Mouse (Mus musculus): ENCODE measurements around the gene Topbp1. TPM values are rescaled to one million over a fixed set of nuclear protein-coding genes. Genes with fewer than 3 reads are reported as not detected.
A peak's percentile ranks its signal among the peaks of the same experiment; 100 is the strongest.

Gene Topbp1
- total RNA-seq, 2 experiments from 2014 or later, result 19.6 to 22.8 TPM

DNA sequence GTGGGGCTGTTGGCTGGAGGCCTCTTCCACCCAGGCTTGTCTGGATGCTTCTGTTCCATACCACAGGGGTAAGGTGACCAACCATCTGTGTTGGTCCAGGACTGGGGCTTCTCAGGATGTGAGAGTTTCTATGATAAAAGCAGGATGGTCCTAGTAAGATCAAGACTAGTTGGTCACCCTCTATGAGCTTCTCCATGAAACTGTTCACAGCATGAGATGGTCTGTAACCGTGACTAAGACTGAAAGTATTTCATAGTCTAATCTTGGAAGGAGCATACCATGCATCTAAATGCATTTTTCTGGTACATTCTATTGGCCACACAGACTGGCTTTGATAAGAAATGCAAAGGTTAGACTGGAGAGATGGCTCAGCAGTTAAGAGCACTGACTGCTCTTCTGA lies 78.6 kb downstream of the Topbp1 start:
- DNase-seq (ENCODE audit: extremely low spot score in 1 of 2, low spot score in 1 of 2), result no peak

- no peak for DNase-seq (ENCODE audit: extremely low spot score in 1 of 2, low spot score in 1 of 2)
Measured at GRCm38 (mm10) chr9:103384141-103384796, 79.3 kb downstream of the Topbp1 start.

- no peak for DNase-seq (ENCODE audit: extremely low spot score in 1 of 2, low spot score in 1 of 2)
Measured at GRCm38 (mm10) chr9:103385600-103385999, 80.6 kb downstream of the Topbp1 start.

- DNase-seq (ENCODE audit: extremely low spot score in 1 of 2, low spot score in 1 of 2), result no peak
Measured at GRCm38 (mm10) chr9:103386573-103386972, 81.6 kb downstream of the Topbp1 start.

DNA sequence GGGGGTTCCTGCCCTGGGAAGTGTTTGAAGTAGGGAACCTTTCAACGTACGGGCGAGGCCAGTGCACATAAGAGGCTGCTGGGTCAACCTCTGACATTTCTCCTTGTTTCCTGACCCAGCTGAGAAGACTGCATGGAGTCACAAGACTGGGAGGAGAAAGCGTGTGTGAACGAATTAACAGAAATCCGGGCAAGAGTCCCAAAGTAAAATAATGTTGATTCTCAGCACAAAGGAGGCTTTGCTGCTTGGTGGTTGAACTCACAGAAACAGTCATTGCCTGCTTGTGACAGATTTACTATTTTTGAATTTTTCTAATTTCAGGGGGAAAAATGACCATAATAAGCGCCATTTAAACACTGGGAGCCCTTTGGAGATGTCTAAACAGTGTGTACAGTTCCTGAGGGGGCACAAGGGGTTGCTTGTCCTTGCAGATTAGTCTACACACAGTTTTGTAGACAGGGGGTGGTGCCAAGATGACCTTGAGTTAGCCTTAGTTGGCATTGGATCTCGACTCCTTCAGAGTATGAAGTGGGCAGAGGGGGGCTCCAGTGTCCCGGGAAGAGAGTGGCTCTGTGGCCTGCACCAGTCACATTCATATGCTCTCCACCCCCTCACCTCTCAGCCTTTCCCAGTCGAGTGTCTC lies 82.1 kb downstream of the Topbp1 start:
- no peak for DNase-seq (ENCODE audit: extremely low spot score in 1 of 2, low spot score in 1 of 2)

DNA sequence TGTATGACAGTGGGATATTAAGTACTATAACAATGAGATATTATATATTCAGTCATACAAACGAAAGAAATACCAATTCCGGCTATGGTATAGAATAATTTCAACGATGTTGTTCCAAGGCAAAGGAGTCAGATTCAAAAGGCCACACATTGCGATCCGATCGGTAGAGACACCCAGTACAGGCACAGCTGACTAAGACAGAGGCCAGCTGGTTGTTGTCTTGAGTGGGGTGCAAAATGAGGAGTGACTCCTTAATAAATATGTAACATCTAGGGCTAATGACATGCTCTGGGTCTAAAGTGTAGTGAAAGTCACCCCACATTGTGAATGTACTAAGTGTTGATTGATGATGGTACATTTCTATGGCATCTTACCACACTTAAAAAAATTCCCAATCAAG lies 84.2 kb downstream of the Topbp1 start:
- DNase-seq (ENCODE audit: extremely low spot score in 1 of 2, low spot score in 1 of 2), result no peak

DNA sequence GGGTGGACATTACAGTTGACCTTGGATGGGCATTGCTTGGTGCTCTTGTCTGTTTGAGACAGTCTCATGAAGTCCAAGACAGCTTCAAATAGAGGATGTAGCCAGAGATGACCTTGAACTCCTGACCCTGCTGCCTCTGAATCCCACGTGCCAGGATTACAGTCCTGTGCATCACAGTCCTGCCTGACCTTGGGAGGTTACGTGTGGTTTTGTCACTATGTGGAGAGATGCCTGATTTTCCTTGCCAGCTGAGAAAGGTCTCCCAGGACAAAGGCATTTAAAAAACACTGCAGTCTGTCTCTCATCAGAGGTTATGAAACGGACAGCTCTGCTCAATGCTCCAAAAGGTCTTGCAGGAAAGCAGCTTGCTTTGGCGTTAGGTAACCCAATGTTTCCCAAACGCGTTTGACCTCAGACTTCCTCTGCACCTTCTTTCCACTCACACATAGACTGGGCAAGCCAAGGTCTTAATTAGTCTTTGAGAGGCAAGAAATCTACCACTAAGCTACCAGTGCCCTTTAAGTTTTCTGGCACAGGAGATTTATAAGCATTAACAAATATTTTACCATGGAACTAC lies 86.9 kb downstream of the Topbp1 start:
- no peak for DNase-seq (ENCODE audit: extremely low spot score in 1 of 2, low spot score in 1 of 2)

DNA sequence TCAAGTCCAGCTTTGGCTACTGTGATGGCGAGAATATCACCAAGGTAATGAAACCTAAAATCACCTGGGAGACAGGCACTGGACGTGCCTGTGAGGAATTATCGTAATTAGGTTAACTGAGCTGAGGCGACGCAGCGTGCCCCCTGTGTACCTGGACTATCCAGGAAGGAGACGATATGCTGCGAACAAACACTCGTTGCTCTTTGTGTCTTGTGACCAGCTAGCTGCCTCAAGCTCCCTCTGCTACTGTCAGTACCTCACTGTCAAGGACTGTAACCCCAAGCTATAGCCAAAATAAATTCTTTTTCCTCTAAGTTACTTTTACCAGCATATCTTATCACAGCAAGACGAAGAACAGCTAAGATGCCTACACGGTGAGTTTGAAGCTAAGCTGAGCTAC lies 88.2 kb downstream of the Topbp1 start:
- DNase-seq (ENCODE audit: extremely low spot score in 1 of 2, low spot score in 1 of 2), result no peak

GRCm38 (mm10) chr9:103398509-103399157 lies 93.6 kb downstream of the Topbp1 start:
- peak in 1 of 2 experiments; percentile 20 for DNase-seq (ENCODE audit: extremely low spot score in 1 of 2, low spot score in 1 of 2)

Other genes with a start within 250 kb of the Topbp1 start
- gene Rab6b, start 193.4 kb upstream of the Topbp1 start, total RNA-seq (2021), result 100 to 1,000 TPM; 454 to 464 TPM
- 10 to 100 TPM; 20.5 to 22.4 TPM for gene Srprb, start 103.1 kb upstream of the Topbp1 start, total RNA-seq (2021)
- gene Gm20425, start 74.9 kb upstream of the Topbp1 start, total RNA-seq (2021), result 10 to 100 TPM in 1 of 2 experiments, 1 to 10 TPM in 1; 6.6 to 11.5 TPM
- gene Trf, start 74.8 kb upstream of the Topbp1 start, total RNA-seq (2021), result 100 to 1,000 TPM; 174 to 257 TPM
- 1 to 10 TPM in 1 of 2 experiments, under 1 TPM in 1; 0.66 to 1.3 TPM for gene 1300017J02Rik, start 133 bp upstream of the Topbp1 start, total RNA-seq (2021)
- 10 to 100 TPM; 65.9 to 70.4 TPM for gene Cdv3, start 60.6 kb downstream of the Topbp1 start, total RNA-seq (2021)
- gene Bfsp2, start 175.2 kb downstream of the Topbp1 start, total RNA-seq (2021), result 1 to 10 TPM; 6.0 to 8.1 TPM